Mouse (Mus musculus) E14TG2a.4 (cell line): Measurements from ENCODE around the gene Tmem235.

ENCODE experiments used
- H3K27me3 ChIP-seq: 2 replicates; pipeline ENCODE4 v1.6.1; 2014; ENCODE audit warnings: low read length, control low read depth; ENCODE audit not compliant: insufficient read depth
- H3K36me3 ChIP-seq: 2 replicates; pipeline ENCODE4 v1.6.1; 2014; ENCODE audit warnings: low read length, control low read depth; ENCODE audit not compliant: insufficient read depth
- H3K4me1 ChIP-seq: replicated peaks from 2 replicates; pipeline ENCODE4 v1.6.1; 2014; ENCODE audit warnings: low read depth, low read length, control low read depth
- H3K4me3 ChIP-seq: replicated peaks from 2 replicates; pipeline ENCODE4 v1.5.1; 2014; ENCODE audit warnings: mild to moderate bottlenecking, low read length
- H3K9me3 ChIP-seq: 2 replicates; pipeline ENCODE4 v1.6.1; 2014; ENCODE audit warnings: low read length, control low read depth
- CTCF ChIP-seq: conservative IDR thresholded peaks from 2 replicates; pipeline ENCODE4 v1.5.1; 2014; ENCODE audit warnings: low read length
- NANOG ChIP-seq: IDR thresholded peaks from 2 replicates; pipeline ENCODE4 v1.6.1; 2014; ENCODE audit warnings: borderline replicate concordance, low read length, mixed read lengths
- POU5F1 ChIP-seq: IDR thresholded peaks from 2 replicates; pipeline ENCODE4 v1.6.1; 2014; ENCODE audit warnings: low read length, borderline replicate concordance

Tmem235 gene

DNA sequence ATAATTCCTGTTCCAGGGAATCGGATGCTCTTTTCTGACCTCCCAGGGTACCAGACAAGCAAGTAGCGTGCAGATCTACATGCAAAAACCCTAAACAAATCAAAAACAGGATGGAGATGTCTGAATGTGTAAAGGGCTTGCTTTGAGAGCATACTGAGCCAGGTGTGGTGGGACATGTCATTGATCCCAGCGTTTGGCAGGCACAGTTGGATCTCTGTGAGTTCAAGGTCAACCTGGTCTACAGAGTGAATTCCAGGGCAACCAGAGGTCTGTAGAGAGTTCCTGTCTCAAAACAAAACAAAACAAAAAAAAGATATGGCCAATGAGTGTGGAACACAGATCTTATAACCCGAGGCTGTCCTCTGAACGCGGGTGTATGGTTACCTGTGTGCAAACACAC is 37.1 kb upstream of the Tmem235 start:
- TF ChIP-seq NANOG = no peak
- no peak for TF ChIP-seq CTCF
- TF ChIP-seq POU5F1 = no peak
- Histone ChIP-seq H3K9me3 (no peaks in the 10 kb centered on the region), H3K4me3 (peak overlapping the region; percentile 91), H3K4me1 (peaks cover 90% of the 10 kb centered on the region), H3K27me3 (no peaks in the 10 kb centered on the region), H3K36me3 (peaks cover 61% of the 10 kb centered on the region)

DNA sequence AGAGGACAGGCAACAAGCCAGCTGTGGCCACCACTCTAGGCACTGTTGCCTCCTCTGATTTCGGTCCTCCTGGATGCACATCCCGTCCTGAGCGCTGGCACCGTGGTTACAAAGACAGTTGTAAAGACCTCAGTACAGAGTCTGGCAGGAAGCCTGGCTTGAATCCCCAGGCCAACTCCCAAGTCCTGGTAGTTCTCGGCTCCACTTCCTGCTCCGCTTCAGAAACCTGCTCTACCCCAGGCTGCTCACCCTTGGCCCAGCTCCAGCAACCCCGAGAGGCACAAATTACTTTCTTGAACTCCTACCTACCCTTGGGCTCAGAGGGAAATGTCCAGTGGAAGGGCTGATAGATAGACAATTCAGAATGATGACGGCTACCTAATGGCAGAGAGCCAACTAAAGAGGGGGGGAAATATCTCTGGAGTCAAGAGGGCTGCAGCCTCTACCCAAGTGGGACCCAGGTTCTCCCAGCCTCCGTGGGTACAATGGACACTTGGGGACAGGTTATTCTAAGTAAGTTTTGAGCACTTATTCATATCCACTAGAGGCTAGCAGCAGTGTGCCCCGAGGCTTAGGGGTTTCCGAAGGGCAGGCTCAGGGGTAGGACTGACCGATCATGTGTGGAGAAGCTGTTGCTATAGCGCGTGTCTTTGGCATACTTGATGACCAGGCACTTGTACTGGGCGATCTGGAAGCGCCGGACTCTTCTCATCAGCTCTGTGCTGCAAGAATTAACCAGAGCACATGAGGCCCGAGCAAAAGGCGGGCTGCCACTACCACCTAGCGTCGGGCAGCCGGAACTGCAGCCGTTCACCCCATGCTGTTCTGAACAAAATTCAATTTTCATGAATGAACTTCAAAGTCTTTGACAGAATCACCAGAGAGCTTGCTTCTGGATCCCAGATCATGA is 36.2 kb upstream of the Tmem235 start:
- Histone ChIP-seq H3K4me3 (peak overlapping the region; percentile 91), H3K36me3 (peaks cover 52% of the 10 kb centered on the region), H3K9me3 (no peaks in the 10 kb centered on the region), H3K27me3 (no peaks in the 10 kb centered on the region), H3K4me1 (peaks cover 90% of the 10 kb centered on the region)
- TF ChIP-seq POU5F1 (no peak), CTCF (peak; percentile 80)

DNA sequence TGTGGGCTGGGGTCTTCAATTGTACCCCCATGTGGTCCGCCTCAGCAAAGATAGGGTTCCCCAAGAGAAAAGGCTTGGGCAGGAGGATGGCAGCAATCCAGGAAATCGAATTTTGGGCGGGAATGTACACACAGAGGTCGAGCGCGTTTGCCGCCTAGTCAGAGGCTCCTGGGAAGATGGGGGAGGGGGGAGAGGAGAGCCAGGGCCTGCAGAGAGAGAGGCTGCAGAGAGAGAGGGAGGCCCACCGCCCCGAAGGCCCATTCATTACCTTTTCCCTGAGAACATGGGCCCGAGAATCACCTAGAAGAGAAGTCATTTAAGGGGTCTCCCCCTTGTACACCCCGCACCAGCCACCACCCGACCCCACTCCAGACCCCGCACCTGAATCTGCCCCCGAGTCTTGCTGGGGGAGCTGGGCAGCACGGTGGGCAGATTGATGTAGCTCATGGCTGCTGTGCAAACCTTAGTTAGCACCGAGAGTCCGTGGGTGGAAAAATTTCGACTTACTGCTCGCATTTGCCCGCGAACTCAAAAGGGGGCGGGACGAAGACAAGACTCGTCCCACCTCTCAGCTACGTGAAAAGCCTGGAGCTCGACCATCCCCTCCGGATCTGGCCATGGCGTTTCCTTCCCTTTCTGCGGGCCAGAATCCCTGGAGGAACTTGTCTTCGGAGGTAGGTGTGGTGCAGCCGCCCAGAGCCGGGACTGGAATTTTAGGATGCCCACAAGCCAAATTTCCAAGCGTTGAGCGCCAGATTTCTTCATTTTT is 35.0 kb upstream of the Tmem235 start, which contains the start of the genes Afmid and Tk1:
Gene Afmid (plus strand): TSS at position 592 of the 769 bp plus-strand sequence.
Gene Tk1 (minus strand): TSS at position 760 of the 769 bp plus-strand sequence.
- no peak for TF ChIP-seq POU5F1
- no peak for TF ChIP-seq NANOG
- TF ChIP-seq CTCF = no peak
- Histone ChIP-seq H3K4me3 (peak within 1 kb of the TSS; percentile 91), H3K4me1 (peaks cover 90% of the 10 kb centered on the region), H3K9me3 (no peaks in the 10 kb centered on the region), H3K27me3 (no peaks in the 10 kb centered on the region), H3K36me3 (peaks cover 40% of the 10 kb centered on the region)

DNA sequence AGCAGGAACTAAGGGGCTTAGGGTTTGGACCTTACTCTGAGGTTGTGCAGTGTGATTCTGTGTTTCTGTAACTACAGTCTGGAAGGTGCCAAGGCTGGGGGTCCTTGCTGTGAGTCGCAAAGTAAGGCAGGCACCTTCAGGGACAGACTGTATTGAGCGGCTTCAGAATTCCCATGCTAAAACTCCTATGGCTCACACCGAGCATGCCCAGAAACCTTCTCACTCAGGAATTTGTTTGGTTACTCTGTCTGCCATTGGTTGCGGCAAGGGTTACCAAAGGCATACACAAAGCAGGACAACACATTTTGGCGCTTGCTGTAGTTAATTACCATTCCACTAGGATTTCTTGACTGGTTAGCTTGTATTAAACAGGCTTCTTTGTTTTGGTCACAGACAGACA is 34.4 kb upstream of the Tmem235 start:
- Histone ChIP-seq H3K4me1 (peaks cover 93% of the 10 kb centered on the region), H3K4me3 (peak overlapping the region; percentile 91), H3K36me3 (peaks cover 33% of the 10 kb centered on the region), H3K9me3 (no peaks in the 10 kb centered on the region), H3K27me3 (no peaks in the 10 kb centered on the region)
- TF ChIP-seq CTCF = no peak
- TF ChIP-seq NANOG = no peak
- TF ChIP-seq POU5F1 = no peak

DNA sequence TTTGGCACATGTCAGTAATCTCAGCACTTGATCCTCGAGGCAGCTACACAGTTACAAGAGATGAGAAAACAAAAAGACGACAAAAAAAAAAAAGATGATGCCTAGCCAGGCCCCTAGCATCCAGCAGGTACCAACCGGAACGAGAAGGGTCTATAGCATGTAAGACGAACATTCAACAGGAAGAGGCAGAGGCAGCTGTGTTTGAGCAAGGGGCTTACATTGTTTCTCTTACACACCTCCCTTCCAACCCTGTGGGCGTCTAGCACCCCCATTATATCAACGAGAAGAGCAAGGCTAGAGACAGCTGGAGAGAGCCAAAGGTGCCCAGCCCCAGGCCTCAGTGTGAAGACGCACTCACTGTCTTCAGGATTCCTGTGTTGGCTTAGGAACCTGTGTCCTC is 33.6 kb upstream of the Tmem235 start:
- peak overlapping the region; percentile 91 for H3K4me3 ChIP-seq
- peaks cover 26% of the 10 kb centered on the region for H3K36me3 ChIP-seq
- TF ChIP-seq CTCF (no peak), NANOG (no peak), POU5F1 (no peak)
- peaks cover 93% of the 10 kb centered on the region for H3K4me1 ChIP-seq
- no peaks in the 10 kb centered on the region for H3K27me3 ChIP-seq
- H3K9me3 ChIP-seq = no peaks in the 10 kb centered on the region

DNA sequence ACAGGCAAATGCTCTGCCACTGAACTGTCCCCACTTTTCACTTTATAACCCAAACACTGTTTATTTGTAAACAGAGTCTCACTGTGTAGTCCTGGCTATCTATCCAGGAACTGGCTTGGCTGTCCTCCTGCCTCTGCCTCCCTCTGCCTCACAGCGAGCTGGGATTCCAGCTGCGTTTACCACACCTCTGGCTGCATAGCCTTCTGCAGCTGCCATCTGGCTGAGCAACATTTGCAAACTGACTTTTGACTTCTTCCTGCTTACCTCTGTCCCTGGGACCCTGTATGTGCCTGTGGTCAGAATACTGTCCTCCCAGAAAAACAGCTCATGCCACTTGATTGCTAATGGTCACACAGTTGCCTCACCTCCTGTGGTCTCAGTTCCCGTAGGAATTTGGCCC is 33.2 kb upstream of the Tmem235 start:
- Histone ChIP-seq H3K4me1 (peaks cover 93% of the 10 kb centered on the region), H3K36me3 (peaks cover 21% of the 10 kb centered on the region), H3K4me3 (no peak overlapping the region), H3K27me3 (no peaks in the 10 kb centered on the region), H3K9me3 (no peaks in the 10 kb centered on the region)
- TF ChIP-seq CTCF (no peak), POU5F1 (no peak), NANOG (no peak)

DNA sequence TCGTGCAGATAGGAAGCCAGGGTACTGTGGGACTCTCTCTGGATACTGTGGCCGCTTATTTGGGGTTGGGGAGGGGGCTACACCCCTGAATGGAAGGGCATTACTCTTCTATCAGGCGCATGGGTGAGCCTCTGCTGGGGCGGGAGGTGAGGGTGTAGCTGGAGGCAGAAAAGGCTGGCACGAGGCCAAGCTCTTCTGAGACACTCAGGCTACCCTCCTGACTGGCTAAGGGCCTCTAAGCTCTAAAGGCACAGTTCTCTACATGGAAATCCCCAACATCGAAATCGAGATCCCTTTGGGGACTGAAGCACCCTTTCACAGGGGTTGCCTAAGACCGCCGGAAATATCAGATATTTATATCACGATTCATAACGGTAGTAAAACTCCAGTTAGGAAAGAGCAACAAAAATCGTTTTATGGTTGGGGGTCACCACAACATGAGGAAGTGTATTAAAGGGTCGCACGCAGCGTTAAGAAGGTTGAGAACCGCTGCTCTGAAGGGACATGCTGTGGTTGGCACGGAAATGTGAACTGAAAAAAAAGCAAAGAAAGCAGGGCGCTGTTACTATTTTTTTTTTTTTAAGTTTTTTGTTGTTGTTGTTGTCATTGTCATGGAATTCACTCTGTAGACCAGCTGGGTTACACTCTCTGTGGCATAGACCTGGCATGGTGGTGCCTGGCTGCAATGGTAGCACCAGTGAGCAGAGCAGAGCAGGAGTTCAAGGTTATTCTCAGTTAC is 32.2 kb upstream of the Tmem235 start:
- peaks cover 11% of the 10 kb centered on the region for H3K36me3 ChIP-seq
- H3K27me3 ChIP-seq = no peaks in the 10 kb centered on the region
- H3K9me3 ChIP-seq = no peaks in the 10 kb centered on the region
- TF ChIP-seq NANOG (no peak), CTCF (no peak)
- peaks cover 91% of the 10 kb centered on the region for H3K4me1 ChIP-seq
- H3K4me3 ChIP-seq = peak overlapping the region; percentile 17
